Mouse (Mus musculus) splenic B cell, adult 2 months (primary cell): Measurements from ENCODE around the gene Ptpre.

Experiments used
- DNase-seq: peaks from one replicate; pipeline ENCODE4 v3.0.0-alpha.2; 2011; ENCODE audit warnings: low read depth, low spot score
- H3K27me3 ChIP-seq: 2 replicates; pipeline ENCODE4 v1.6.1; 2012; ENCODE audit warnings: mild to moderate bottlenecking, low read length, moderate library complexity, mixed read lengths; ENCODE audit not compliant: control insufficient read depth, poor library complexity, insufficient read depth, severe bottlenecking
- H3K36me3 ChIP-seq: 2 replicates; pipeline ENCODE4 v1.6.1; 2012; ENCODE audit warnings: mild to moderate bottlenecking, low read length, moderate library complexity, mixed read lengths; ENCODE audit not compliant: control insufficient read depth, poor library complexity, insufficient read depth, severe bottlenecking

The Ptpre gene

GRCm38 (mm10) chr7:135521755-135522512, 15.3 kb upstream of the Ptpre start:
- DNase-seq: no peak
- Histone ChIP-seq H3K36me3 (no peaks in the 10 kb centered on the region), H3K27me3 (no peaks in the 10 kb centered on the region)

GRCm38 (mm10) chr7:135523981-135524380, 13.3 kb upstream of the Ptpre start:
- no peak for DNase-seq
- no peaks in the 10 kb centered on the region for H3K36me3 ChIP-seq
- H3K27me3 ChIP-seq: no peaks in the 10 kb centered on the region

GRCm38 (mm10) chr7:135524424-135524967, 12.8 kb upstream of the Ptpre start:
- H3K36me3 ChIP-seq: no peaks in the 10 kb centered on the region
- DNase-seq: no peak
- no peaks in the 10 kb centered on the region for H3K27me3 ChIP-seq

- H3K27me3 ChIP-seq: no peaks in the 10 kb centered on the region
- DNase-seq: no peak
- no peaks in the 10 kb centered on the region for H3K36me3 ChIP-seq
Measured at GRCm38 (mm10) chr7:135526574-135527152, 10.6 kb upstream of the Ptpre start.

GRCm38 (mm10) chr7:135527169-135527568, 10.1 kb upstream of the Ptpre start:
- no peak for DNase-seq
- no peaks in the 10 kb centered on the region for H3K36me3 ChIP-seq
- H3K27me3 ChIP-seq: no peaks in the 10 kb centered on the region

- DNase-seq: no peak
- no peaks in the 10 kb centered on the region for H3K36me3 ChIP-seq
Measured at GRCm38 (mm10) chr7:135528515-135528914, 8.8 kb upstream of the Ptpre start, which contains the start of gene Clrn3. Clrn3 (minus strand) TSS chr7:135528654.

GRCm38 (mm10) chr7:135529068-135529467, 8.2 kb upstream of the Ptpre start:
- no peak for DNase-seq
- Histone ChIP-seq H3K27me3 (no peaks in the 10 kb centered on the region), H3K36me3 (no peaks in the 10 kb centered on the region)

More at GRCm38 (mm10) chr7:135528515-135528914, 8.8 kb upstream of the Ptpre start, which contains the start of gene Clrn3:
- no peaks in the 10 kb centered on the region for H3K27me3 ChIP-seq

- H3K27me3 ChIP-seq: no peaks in the 10 kb centered on the region
- DNase-seq: no peak
- H3K36me3 ChIP-seq: no peaks in the 10 kb centered on the region
Measured at GRCm38 (mm10) chr7:135534548-135535189, 2.6 kb upstream of the Ptpre start.

- Histone ChIP-seq H3K36me3 (no peaks in the 10 kb centered on the region), H3K27me3 (no peaks in the 10 kb centered on the region)
- DNase-seq: no peak
Measured at GRCm38 (mm10) chr7:135535908-135536307, 1.4 kb upstream of the Ptpre start.

- H3K36me3 ChIP-seq: no peaks in the 10 kb centered on the region
- no peak for DNase-seq
- no peaks in the 10 kb centered on the region for H3K27me3 ChIP-seq
Measured at GRCm38 (mm10) chr7:135537948-135538741, 864 bp downstream of the Ptpre start.

GRCm38 (mm10) chr7:135539429-135539828, 2.1 kb downstream of the Ptpre start:
- H3K27me3 ChIP-seq: no peaks in the 10 kb centered on the region
- no peak for DNase-seq
- no peaks in the 10 kb centered on the region for H3K36me3 ChIP-seq

- DNase-seq: no peak
- Histone ChIP-seq H3K27me3 (no peaks in the 10 kb centered on the region), H3K36me3 (no peaks in the 10 kb centered on the region)
Measured at GRCm38 (mm10) chr7:135542235-135542634, 5.0 kb downstream of the Ptpre start.

- no peak for DNase-seq
- H3K36me3 ChIP-seq: no peaks in the 10 kb centered on the region
- H3K27me3 ChIP-seq: no peaks in the 10 kb centered on the region
Measured at GRCm38 (mm10) chr7:135543033-135543432, 5.8 kb downstream of the Ptpre start.

GRCm38 (mm10) chr7:135544321-135544720, 7.0 kb downstream of the Ptpre start:
- no peak for DNase-seq

More at GRCm38 (mm10) chr7:135544321-135544720, 7.0 kb downstream of the Ptpre start:
- Histone ChIP-seq H3K27me3 (no peaks in the 10 kb centered on the region), H3K36me3 (no peaks in the 10 kb centered on the region)
